Mouse (Mus musculus) macrophage (primary cell): Measurements from ENCODE around the gene Ganab. TPM values are rescaled to one million over a fixed set of nuclear protein-coding genes. Genes with fewer than 3 reads are reported as not detected.

Experiments used
- H3K27ac ChIP-seq: fragments of 350-480 bp; formaldehyde crosslinking; 2 replicates; pipeline ENCODE4 v1.9.0; 2021
- H3K36me3 ChIP-seq: fragments of 350-480 bp; formaldehyde crosslinking; 2 replicates; pipeline ENCODE4 v1.9.0; 2021; ENCODE audit errors: inconsistent target
- H3K4me3 ChIP-seq: fragments of 350-480 bp; formaldehyde crosslinking; 2 replicates; pipeline ENCODE4 v1.9.0; 2021; ENCODE audit errors: inconsistent target
- H3K79me2 ChIP-seq: fragments of 350-480 bp; formaldehyde crosslinking; 2 replicates; pipeline ENCODE4 v1.9.0; 2021; ENCODE audit errors: inconsistent target
- WGBS: methylation state at CpG from one replicate; pipeline ENCODE4 v1.1.7; 2026; ENCODE audit warnings: inconsistent platforms; ENCODE audit not compliant: missing documents; 5-methylcytosine and 5-hydroxymethylcytosine counted together
- polyA plus RNA-seq: library from polyadenylated mRNA; stranded (reverse); fragments of 250-400 nt; gene quantifications from 3 replicates; pipeline ENCODE4 v1.2.4, GENCODE M21; 2018; ENCODE audit warnings: inconsistent platforms

Gene Ganab
- polyA plus RNA-seq, 1 experiment from 2014 or later, result 70.1 TPM

GRCm38 (mm10) chr19:8903412-8903811 is 5.5 kb downstream of the Ganab start:
- Histone ChIP-seq H3K27ac (no peak overlapping the region), H3K79me2 (peaks cover 40% of the 10 kb centered on the region), H3K36me3 (peaks cover 57% of the 10 kb centered on the region), H3K4me3 (no peak overlapping the region)
- 96% methylated on average over 5 of the region's 5 CpGs for WGBS

DNA sequence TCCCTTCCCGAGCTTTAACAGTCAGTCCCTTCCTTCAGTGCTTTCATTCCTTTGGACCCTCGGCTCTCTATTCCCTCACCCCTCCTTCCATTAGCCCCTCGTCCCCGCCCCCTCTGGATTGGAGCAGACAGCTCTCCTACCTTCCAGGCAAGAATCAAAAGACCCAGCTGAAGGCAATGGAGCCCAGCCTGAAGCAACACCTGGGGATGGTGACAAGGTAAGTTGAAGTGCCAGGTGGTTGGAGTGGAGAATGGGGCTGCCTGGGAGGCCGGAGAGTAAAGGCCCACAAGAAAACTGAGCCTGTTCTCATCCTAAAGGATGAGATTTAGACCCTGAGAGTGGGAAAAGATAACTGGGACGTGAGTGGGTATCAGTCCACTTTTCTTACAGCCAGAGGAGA is 10.7 kb downstream of the Ganab start:
- H3K36me3 ChIP-seq, result peaks cover 90% of the 10 kb centered on the region
- H3K4me3 ChIP-seq, result no peak overlapping the region
- WGBS, result 99% methylated on average over 6 of the region's 6 CpGs
- H3K79me2 ChIP-seq, result no peaks in the 10 kb centered on the region
- H3K27ac ChIP-seq, result no peak overlapping the region

GRCm38 (mm10) chr19:8911810-8912209 is 13.9 kb downstream of the Ganab start:
- H3K79me2 ChIP-seq, result no peaks in the 10 kb centered on the region
- H3K36me3 ChIP-seq, result peaks cover 90% of the 10 kb centered on the region
- no peak overlapping the region for H3K27ac ChIP-seq
- H3K4me3 ChIP-seq, result no peak overlapping the region
- WGBS, result 94% methylated on average over 5 of the region's 5 CpGs

GRCm38 (mm10) chr19:8914212-8914611 is 16.3 kb downstream of the Ganab start:
- WGBS, result 89% methylated on average over 3 of the region's 3 CpGs
- Histone ChIP-seq H3K27ac (no peak overlapping the region), H3K4me3 (no peak overlapping the region), H3K79me2 (no peaks in the 10 kb centered on the region), H3K36me3 (peaks cover 66% of the 10 kb centered on the region)

GRCm38 (mm10) chr19:8919000-8919399 is 21.1 kb downstream of the Ganab start:
- Histone ChIP-seq H3K27ac (no peak overlapping the region), H3K4me3 (no peak overlapping the region), H3K79me2 (peaks cover 34% of the 10 kb centered on the region), H3K36me3 (peaks cover 25% of the 10 kb centered on the region)
- WGBS, result 75% methylated on average over 2 of the region's 3 CpGs

- H3K27ac ChIP-seq, result peak overlapping the region; percentile 49
- peaks cover 18% of the 10 kb centered on the region for H3K36me3 ChIP-seq
- H3K79me2 ChIP-seq, result peaks cover 41% of the 10 kb centered on the region
- H3K4me3 ChIP-seq, result no peak overlapping the region
- WGBS, result 77% methylated on average over 5 of the region's 6 CpGs
These were observed 21.8 kb downstream of the Ganab start for GRCm38 (mm10) chr19:8919684-8920072.

GRCm38 (mm10) chr19:8920073-8920736 is 22.3 kb downstream of the Ganab start, which contains the start of gene B3gat3:
B3gat3 (plus strand) TSS chr19:8920374.
- Histone ChIP-seq H3K36me3 (peaks cover 14% of the 10 kb centered on the region), H3K4me3 (peak within 1 kb of the TSS; percentile 93), H3K27ac (peak within 1 kb of the TSS; percentile 81), H3K79me2 (peaks cover 44% of the 10 kb centered on the region)
- WGBS, result under 1% methylated on average over 48 of the region's 50 CpGs

GRCm38 (mm10) chr19:8920836-8921291 is 23.0 kb downstream of the Ganab start:
- H3K27ac ChIP-seq, result peak overlapping the region; percentile 81
- H3K79me2 ChIP-seq, result peaks cover 47% of the 10 kb centered on the region
- H3K36me3 ChIP-seq, result peaks cover 14% of the 10 kb centered on the region
- H3K4me3 ChIP-seq, result peak overlapping the region; percentile 93
- 1% methylated on average over 6 of the region's 6 CpGs for WGBS

GRCm38 (mm10) chr19:8921741-8922140 is 23.9 kb downstream of the Ganab start:
- H3K4me3 ChIP-seq, result peak overlapping the region; percentile 93
- peaks cover 47% of the 10 kb centered on the region for H3K79me2 ChIP-seq
- WGBS, result 72% methylated on average over 8 of the region's 9 CpGs
- 0 out of 2 replicates have a peak overlapping the region, but pooled peaks have one; percentile 81 for H3K27ac ChIP-seq
- peaks cover 15% of the 10 kb centered on the region; the same call in 1 of the 2 replicates for H3K36me3 ChIP-seq

GRCm38 (mm10) chr19:8926766-8927165 is 28.9 kb downstream of the Ganab start:
- 32% methylated on average over 2 of the region's 2 CpGs for WGBS
- Histone ChIP-seq H3K4me3 (no peak overlapping the region), H3K27ac (no peak overlapping the region), H3K79me2 (peaks cover 49% of the 10 kb centered on the region), H3K36me3 (peaks cover 18% of the 10 kb centered on the region; the same call in 1 of the 2 replicates)

GRCm38 (mm10) chr19:8927891-8928525 is 30.1 kb downstream of the Ganab start:
- Histone ChIP-seq H3K79me2 (peaks cover 36% of the 10 kb centered on the region), H3K27ac (no peak overlapping the region), H3K36me3 (peaks cover 21% of the 10 kb centered on the region; the same call in 1 of the 2 replicates), H3K4me3 (no peak overlapping the region)
- 94% methylated on average over 12 of the region's 12 CpGs for WGBS

GRCm38 (mm10) chr19:8928689-8929223 is 30.9 kb downstream of the Ganab start:
- Histone ChIP-seq H3K4me3 (peak overlapping the region; percentile 67), H3K36me3 (peaks cover 28% of the 10 kb centered on the region), H3K79me2 (peaks cover 29% of the 10 kb centered on the region), H3K27ac (no peak overlapping the region)
- 54% methylated on average over 16 of the region's 16 CpGs for WGBS

GRCm38 (mm10) chr19:8929224-8930088 is 31.6 kb downstream of the Ganab start, which contains the start of the genes Rom1 and Eml3:
Rom1 (minus strand) TSS chr19:8929356.
Eml3 (plus strand) TSS chr19:8929552.
- no peak within 1 kb of the TSS for H3K27ac ChIP-seq
- H3K79me2 ChIP-seq, result peaks cover 22% of the 10 kb centered on the region; the same call in 1 of the 2 replicates
- WGBS, result under 1% methylated on average over 66 of the region's 74 CpGs
- H3K36me3 ChIP-seq, result peaks cover 35% of the 10 kb centered on the region
- H3K4me3 ChIP-seq, result peak within 1 kb of the TSS; percentile 67

- H3K4me3 ChIP-seq, result peak overlapping the region; percentile 67
- no peak overlapping the region for H3K27ac ChIP-seq
- H3K79me2 ChIP-seq, result peaks cover 18% of the 10 kb centered on the region; the same call in 1 of the 2 replicates
- peaks cover 42% of the 10 kb centered on the region for H3K36me3 ChIP-seq
- 6% methylated on average over 11 of the region's 11 CpGs for WGBS
These were observed 32.2 kb downstream of the Ganab start for GRCm38 (mm10) chr19:8930117-8930516.
